Mouse (Mus musculus): ENCODE measurements around the gene Tsc2. TPM values are rescaled to one million over a fixed set of nuclear protein-coding genes. Genes with fewer than 3 reads are reported as not detected.

Tsc2 gene
- total and polyA plus RNA-seq, 3 experiments = 9.1 to 69.8 (median 35.2) TPM

GRCm38 (mm10) chr17:24591695-24592094 is 40.7 kb downstream of the Tsc2 start:
- TF ChIP-seq MAX (IDR thresholded peaks at IDR 0.05; ENCODE audit: low read length) (no peak), BHLHE40 (IDR thresholded peaks at IDR 0.05; ENCODE audit: low read depth, low read length) (no peak), PAX5 (IDR thresholded peaks at IDR 0.05; ENCODE audit: low read length) (no peak), TBP (conservative IDR thresholded peaks at IDR 0.05; ENCODE audit: low read depth, low read length) (no peak), ZKSCAN1 (IDR thresholded peaks at IDR 0.05; ENCODE audit: borderline replicate concordance, low read depth, low read length) (no peak), ZC3H11A (IDR thresholded peaks at IDR 0.05; ENCODE audit: low read depth, low read length) (no peak), USF2 (conservative IDR thresholded peaks at IDR 0.05; ENCODE audit: low read depth, low read length) (no peak), NELFE (IDR thresholded peaks at IDR 0.05; ENCODE audit: low read depth, low read length) (no peak), ZNF384 (IDR thresholded peaks at IDR 0.05; ENCODE audit: low read depth, low read length) (no peak), RCOR1 (conservative IDR thresholded peaks at IDR 0.05; ENCODE audit: low read depth, low read length) (no peak), GABPA (IDR thresholded peaks at IDR 0.05; ENCODE audit: insufficient replicate concordance, low read depth, low read length) (no peak), MEF2A (IDR thresholded peaks at IDR 0.05; ENCODE audit: borderline replicate concordance, low read depth, low read length) (no peak), MXI1 (IDR thresholded peaks at IDR 0.05; ENCODE audit: low read depth, low read length) (no peak), POLR2A (IDR thresholded peaks at IDR 0.05; ENCODE audit: low read depth, low read length) (no peak), JUN (IDR thresholded peaks at IDR 0.05; ENCODE audit: insufficient read depth, low read depth, low read length) (no peak), MAZ (IDR thresholded peaks at IDR 0.05; ENCODE audit: low read depth, low read length) (no peak)
- Histone ChIP-seq H3K4me3 (replicated peaks in 1 of 3; ENCODE audit: low read depth in 2 of 3, low read length in 2 of 3, poor library complexity in 1 of 3) (no peak overlapping the region), H3K4me1 (ENCODE audit: control insufficient read depth in 1 of 2, insufficient read depth in 2 of 2) (peaks cover 0 to 21% of the 10 kb centered on the region in 2 experiments; a peak in 2 of 4 replicates), H3K27ac (ENCODE audit: insufficient read depth, low read depth) (no peak overlapping the region), H3K4me2 (ENCODE audit: insufficient read depth, low read depth, poor library complexity, severe bottlenecking) (no peak overlapping the region), H3K27me3 (replicated peaks) (no peaks in the 10 kb centered on the region), H3K36me3 (replicated peaks in 1 of 2; ENCODE audit: control insufficient read depth in 1 of 2, insufficient read depth in 1 of 2, low read length in 1 of 2) (peaks cover 74 to 88% of the 10 kb centered on the region in 2 experiments), H3K9ac (ENCODE audit: insufficient read depth, low read depth) (no peak overlapping the region), H3K79me2 (replicated peaks; ENCODE audit: control insufficient read depth, extremely low read depth, insufficient read depth, poor library complexity, severe bottlenecking) (no peaks in the 10 kb centered on the region), H3K9me3 (replicated peaks; ENCODE audit: low read length) (no peaks in the 10 kb centered on the region)
- in situ Hi-C loops (cut with MboI; ENCODE audit: low pct_ligation_motif_present, low pct_unique_long_range_greater_than_20kb, low sequenced_read_pairs) (no loop called here), dilution Hi-C loops (cut with MboI; ENCODE audit: extremely low pct_ligation_motif_present, extremely low pct_unique_long_range_greater_than_20kb, low sequenced_read_pairs) (no loop called here)
- no peak for DNase-seq (ENCODE audit: extremely low read depth)

GRCm38 (mm10) chr17:24590943-24591342 is 41.5 kb downstream of the Tsc2 start:
- no peak for DNase-seq (ENCODE audit: extremely low read depth)
- H3K4me3 ChIP-seq (replicated peaks in 1 of 3; ENCODE audit: low read depth in 2 of 3, low read length in 2 of 3, poor library complexity in 1 of 3) = no peak overlapping the region
- H3K9ac ChIP-seq (ENCODE audit: insufficient read depth, low read depth) = no peak overlapping the region
- no peaks in the 10 kb centered on the region for H3K79me2 ChIP-seq (replicated peaks; ENCODE audit: control insufficient read depth, extremely low read depth, insufficient read depth, poor library complexity, severe bottlenecking)
- dilution Hi-C loops (cut with MboI; ENCODE audit: extremely low pct_ligation_motif_present, extremely low pct_unique_long_range_greater_than_20kb, low sequenced_read_pairs) (no loop called here), in situ Hi-C loops (cut with MboI; ENCODE audit: low pct_ligation_motif_present, low pct_unique_long_range_greater_than_20kb, low sequenced_read_pairs) (no loop called here)
- no peaks in the 10 kb centered on the region for H3K27me3 ChIP-seq (replicated peaks)
- H3K9me3 ChIP-seq (replicated peaks; ENCODE audit: low read length) = no peaks in the 10 kb centered on the region
- TF ChIP-seq SIN3A (IDR thresholded peaks at IDR 0.05; ENCODE audit: low read length) = no peak
- no peak for TF ChIP-seq SMC3 (IDR thresholded peaks at IDR 0.05; ENCODE audit: low read depth, low read length)
- TF ChIP-seq MEF2A (IDR thresholded peaks at IDR 0.05; ENCODE audit: borderline replicate concordance, low read depth, low read length) = no peak
- no peak for TF ChIP-seq USF2 (conservative IDR thresholded peaks at IDR 0.05; ENCODE audit: low read depth, low read length)
- no peak for TF ChIP-seq ZC3H11A (IDR thresholded peaks at IDR 0.05; ENCODE audit: low read depth, low read length)
- TF ChIP-seq E2F4 (IDR thresholded peaks at IDR 0.05; ENCODE audit: insufficient replicate concordance, low read depth, low read length) = no peak
- no peak overlapping the region for H3K27ac ChIP-seq (ENCODE audit: insufficient read depth, low read depth)
- peaks cover 0 to 28% of the 10 kb centered on the region in 2 experiments; a peak in 2 of 4 replicates for H3K4me1 ChIP-seq (ENCODE audit: control insufficient read depth in 1 of 2, insufficient read depth in 2 of 2)
- no peak overlapping the region for H3K4me2 ChIP-seq (ENCODE audit: insufficient read depth, low read depth, poor library complexity, severe bottlenecking)
- H3K36me3 ChIP-seq (replicated peaks in 1 of 2; ENCODE audit: control insufficient read depth in 1 of 2, insufficient read depth in 1 of 2, low read length in 1 of 2) = peaks cover 72 to 88% of the 10 kb centered on the region in 2 experiments
